Mouse (Mus musculus): Measurements from ENCODE around the gene U2af2. TPM values are rescaled to one million over a fixed set of nuclear protein-coding genes. Genes with fewer than 3 reads are reported as not detected.

Gene U2af2
- polyA plus RNA-seq, 2 experiments = 52.2 to 132 TPM

DNA sequence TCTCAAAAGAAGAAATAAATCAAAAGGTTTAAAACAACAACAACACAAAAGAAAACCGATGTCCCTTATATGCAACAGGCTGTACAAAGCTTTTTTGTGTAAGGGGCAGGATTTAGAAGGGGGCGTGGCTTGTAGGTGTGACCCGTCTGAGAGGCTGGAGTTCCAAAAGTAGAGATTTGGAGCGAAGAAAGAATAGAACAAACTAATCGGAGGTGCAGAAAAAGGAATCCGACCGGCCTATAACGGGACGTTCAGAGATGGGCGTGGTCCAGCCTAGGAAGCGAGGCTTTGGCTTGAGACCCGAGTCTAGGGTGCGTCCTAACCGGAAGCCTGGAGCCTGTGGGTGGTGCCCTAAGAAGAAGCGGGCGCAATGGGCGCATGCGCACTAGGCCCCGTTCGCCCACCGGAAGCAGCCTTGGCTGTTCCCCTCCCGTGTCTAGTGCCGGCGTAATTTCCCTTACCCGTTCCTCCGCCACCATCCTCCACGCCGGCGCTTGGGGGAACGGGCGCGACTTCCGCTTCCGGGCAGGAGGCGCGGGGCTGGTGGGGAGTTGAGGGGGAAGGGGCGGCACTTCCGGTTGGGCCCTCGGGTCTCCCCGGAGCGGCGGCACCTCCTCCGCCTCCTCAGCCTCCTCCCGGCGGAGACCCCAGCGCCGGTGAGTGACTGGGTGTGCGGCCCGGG, 41.8 kb upstream of the U2af2 start, which contains the start of the genes Zfp865 and Ccdc106:
Gene Zfp865, plus strand, starts transcription at position 377 of the 682 bp plus-strand sequence.
Gene Ccdc106, plus strand, starts transcription at position 554 of the 682 bp plus-strand sequence.
- Histone ChIP-seq H3K27ac (peak within 1 kb of the TSS; percentile 82), H3K9ac (replicated peaks) (peak within 1 kb of the TSS; percentile 79), H3K4me1 (replicated peaks; ENCODE audit: control insufficient read depth in 2 of 2, insufficient read depth in 2 of 2, low read length in 1 of 2) (peaks cover 10 to 16% of the 10 kb centered on the region in 2 experiments), H3K27me3 (ENCODE audit: control insufficient read depth, insufficient read depth, low read length) (no peaks in the 10 kb centered on the region), H3K9me3 (ENCODE audit: control insufficient read depth, low read length) (no peaks in the 10 kb centered on the region; the same call in 1 of the 2 replicates), H3K36me3 (replicated peaks; ENCODE audit: control insufficient read depth, insufficient read depth, low read depth) (peaks cover 4% of the 10 kb centered on the region), H3K4me2 (ENCODE audit: low read depth) (peak within 1 kb of the TSS; percentile 66), H3K4me3 (ENCODE audit: insufficient read depth in 1 of 2, low read depth in 2 of 2, low read length in 2 of 2) (peak within 1 kb of the TSS; percentile 81 to 84)
- WGBS (ENCODE audit: insufficient replicate concordance) = under 1% methylated on average over 49 of the region's 49 CpGs
- DNase-seq (ENCODE audit: low read depth in 3 of 3, low spot score in 3 of 3) = peak; percentile 94 to 95 (median 95)
- TF ChIP-seq EP300 (IDR thresholded peaks at IDR 0.05; ENCODE audit: low read depth) (no peak), CTCF (IDR thresholded peaks at IDR 0.05; ENCODE audit: low read depth) (peak; percentile 22; the same call in 1 of the 2 replicates)
- peak; percentile 84 for ATAC-seq (ENCODE audit: insufficient read depth)

GRCm38 (mm10) chr7:5020685-5021084, 41.3 kb upstream of the U2af2 start:
- Histone ChIP-seq H3K4me2 (ENCODE audit: low read depth) (peak overlapping the region; percentile 66), H3K36me3 (replicated peaks; ENCODE audit: control insufficient read depth, insufficient read depth, low read depth) (peaks cover 4% of the 10 kb centered on the region), H3K27me3 (ENCODE audit: control insufficient read depth, insufficient read depth, low read length) (no peaks in the 10 kb centered on the region), H3K9ac (replicated peaks) (peak overlapping the region; percentile 79), H3K27ac (peak overlapping the region; percentile 82), H3K4me1 (replicated peaks; ENCODE audit: control insufficient read depth in 2 of 2, insufficient read depth in 2 of 2, low read length in 1 of 2) (peaks cover 10 to 15% of the 10 kb centered on the region in 2 experiments), H3K4me3 (ENCODE audit: insufficient read depth in 1 of 2, low read depth in 2 of 2, low read length in 2 of 2) (peak overlapping the region; percentile 81 to 84), H3K9me3 (ENCODE audit: control insufficient read depth, low read length) (no peaks in the 10 kb centered on the region; the same call in 1 of the 2 replicates)
- DNase-seq (ENCODE audit: low read depth in 3 of 3, low spot score in 3 of 3) = no peak
- WGBS (ENCODE audit: insufficient replicate concordance) = 0% methylated on average over 14 of the region's 15 CpGs
- ATAC-seq (ENCODE audit: insufficient read depth) = no peak; the same call in 1 of the 2 replicates
- TF ChIP-seq CTCF (IDR thresholded peaks at IDR 0.05; ENCODE audit: low read depth) = no peak
- TF ChIP-seq EP300 (IDR thresholded peaks at IDR 0.05; ENCODE audit: low read depth) = no peak

GRCm38 (mm10) chr7:5021197-5021596, 40.7 kb upstream of the U2af2 start:
- no peak for TF ChIP-seq EP300 (IDR thresholded peaks at IDR 0.05; ENCODE audit: low read depth)
- ATAC-seq (ENCODE audit: insufficient read depth) (no peak), DNase-seq (ENCODE audit: low read depth in 3 of 3, low spot score in 3 of 3) (no peak)
- Histone ChIP-seq H3K9ac (replicated peaks) (peak overlapping the region; percentile 79), H3K9me3 (ENCODE audit: control insufficient read depth, low read length) (no peaks in the 10 kb centered on the region; the same call in 1 of the 2 replicates), H3K4me3 (ENCODE audit: insufficient read depth in 1 of 2, low read depth in 2 of 2, low read length in 2 of 2) (peak overlapping the region; percentile 81 to 84), H3K4me2 (ENCODE audit: low read depth) (peak overlapping the region; percentile 66), H3K27me3 (ENCODE audit: control insufficient read depth, insufficient read depth, low read length) (no peaks in the 10 kb centered on the region), H3K27ac (peak overlapping the region; percentile 82; the same call in 1 of the 2 replicates), H3K4me1 (replicated peaks; ENCODE audit: control insufficient read depth in 2 of 2, insufficient read depth in 2 of 2, low read length in 1 of 2) (peaks cover 6 to 10% of the 10 kb centered on the region in 2 experiments), H3K36me3 (replicated peaks; ENCODE audit: control insufficient read depth, insufficient read depth, low read depth) (peaks cover 4% of the 10 kb centered on the region)
- WGBS (ENCODE audit: insufficient replicate concordance) = 46% methylated on average over 5 of the region's 5 CpGs

- Histone ChIP-seq H3K4me3 (ENCODE audit: insufficient read depth in 1 of 2, low read depth in 2 of 2, low read length in 2 of 2) (no peak overlapping the region), H3K4me2 (ENCODE audit: low read depth) (no peak overlapping the region), H3K27me3 (ENCODE audit: control insufficient read depth, insufficient read depth, low read length) (no peaks in the 10 kb centered on the region), H3K27ac (no peak overlapping the region), H3K9ac (replicated peaks) (no peak overlapping the region), H3K9me3 (ENCODE audit: control insufficient read depth, low read length) (peaks cover 20% of the 10 kb centered on the region), H3K4me1 (replicated peaks; ENCODE audit: control insufficient read depth in 2 of 2, insufficient read depth in 2 of 2, low read length in 1 of 2) (no peaks in the 10 kb centered on the region), H3K36me3 (replicated peaks; ENCODE audit: control insufficient read depth, insufficient read depth, low read depth) (peaks cover 32% of the 10 kb centered on the region)
- no peak for ATAC-seq (ENCODE audit: insufficient read depth)
- DNase-seq (ENCODE audit: low read depth in 3 of 3, low spot score in 3 of 3) = no peak
- TF ChIP-seq CTCF (IDR thresholded peaks at IDR 0.05; ENCODE audit: low read depth) (no peak), EP300 (IDR thresholded peaks at IDR 0.05; ENCODE audit: low read depth) (no peak)
- 89% methylated on average over 22 of the region's 22 CpGs for WGBS (ENCODE audit: insufficient replicate concordance)
Observed at GRCm38 (mm10) chr7:5029543-5029942, 32.4 kb upstream of the U2af2 start.

- Histone ChIP-seq H3K4me3 (ENCODE audit: insufficient read depth in 1 of 2, low read depth in 2 of 2, low read length in 2 of 2) (no peak overlapping the region), H3K9ac (replicated peaks) (no peak overlapping the region), H3K9me3 (ENCODE audit: control insufficient read depth, low read length) (peaks cover 20% of the 10 kb centered on the region), H3K27ac (no peak overlapping the region), H3K36me3 (replicated peaks; ENCODE audit: control insufficient read depth, insufficient read depth, low read depth) (peaks cover 32% of the 10 kb centered on the region), H3K4me2 (ENCODE audit: low read depth) (no peak overlapping the region), H3K4me1 (replicated peaks; ENCODE audit: control insufficient read depth in 2 of 2, insufficient read depth in 2 of 2, low read length in 1 of 2) (no peaks in the 10 kb centered on the region), H3K27me3 (ENCODE audit: control insufficient read depth, insufficient read depth, low read length) (no peaks in the 10 kb centered on the region)
- ATAC-seq (ENCODE audit: insufficient read depth) (no peak), DNase-seq (ENCODE audit: low read depth in 3 of 3, low spot score in 3 of 3) (no peak)
- WGBS (ENCODE audit: insufficient replicate concordance) = 94% methylated on average over 21 of the region's 21 CpGs
- TF ChIP-seq EP300 (IDR thresholded peaks at IDR 0.05; ENCODE audit: low read depth) (no peak), CTCF (IDR thresholded peaks at IDR 0.05; ENCODE audit: low read depth) (no peak)
Observed at GRCm38 (mm10) chr7:5029946-5030345, 32.0 kb upstream of the U2af2 start.

Data from liver, embryonic 14.5 days (tissue).